In genomic region chr19:47510473-47511293, GRCm38 (mm10) we compare ENCODE assay signal across 8 mouse cellular contexts. TPM values are rescaled to one million over a fixed set of nuclear protein-coding genes. Genes with fewer than 3 reads are reported as not detected.
A peak's percentile ranks its signal among the peaks of the same experiment; 100 is the strongest.
DNase-seq lines count a peak whose midpoint lies in the region; ATAC-seq and TF ChIP-seq lines count a peak whose summit lies in the region.

No protein-coding gene starts in this region.

- TF ChIP-seq EP300 in heart, postnatal 0 days (IDR thresholded peaks at IDR 0.05; ENCODE audit: low read depth): peak; percentile 78

- H3K27me3 ChIP-seq in embryonic facial prominence, embryonic 10.5 days (replicated peaks; ENCODE audit: low read depth, poor library complexity, severe bottlenecking): no peaks in the 10 kb centered on the region
- no peaks in the 10 kb centered on the region for H3K27me3 ChIP-seq in heart, postnatal 0 days (ENCODE audit: control insufficient read depth, insufficient read depth, low read length)
- H3K27me3 ChIP-seq in limb, embryonic 11.5 days (ENCODE audit: control insufficient read depth, insufficient read depth, low read length): no peaks in the 10 kb centered on the region
- no peaks in the 10 kb centered on the region for H3K27me3 ChIP-seq in midbrain, embryonic 10.5 days (ENCODE audit: low read depth, poor library complexity, severe bottlenecking)

- H3K9ac ChIP-seq in heart, postnatal 0 days (replicated peaks; ENCODE audit: low read depth, low read length): no peak overlapping the region
- no peak overlapping the region for H3K9ac ChIP-seq in limb, embryonic 11.5 days (ENCODE audit: low read length)

- H3K27ac ChIP-seq in embryonic facial prominence, embryonic 10.5 days (replicated peaks): peak overlapping the region; percentile 80
- peak overlapping the region; percentile 86 for H3K27ac ChIP-seq in heart, postnatal 0 days (ENCODE audit: low read depth)
- 0 out of 2 replicates have a peak overlapping the region, but pooled peaks have one; percentile 52 for H3K27ac ChIP-seq in limb, embryonic 11.5 days (replicated peaks; ENCODE audit: low read depth, low read length)
- peak overlapping the region; percentile 69 for H3K27ac ChIP-seq in midbrain, embryonic 10.5 days (replicated peaks)

- TF ChIP-seq CTCF in heart, postnatal 0 days (IDR thresholded peaks at IDR 0.05; ENCODE audit: low read depth): no peak

- 26% methylated on average over 25 of the region's 25 CpGs for WGBS in embryonic facial prominence, embryonic 10.5 days
- 39% methylated on average over 25 of the region's 25 CpGs for whole genome bisulfite sequencing in heart, postnatal 0 days
- WGBS in limb, embryonic 11.5 days: 69% methylated on average over 25 of the region's 25 CpGs
- 38% methylated on average over 25 of the region's 25 CpGs for WGBS in midbrain, embryonic 10.5 days

- H3K4me2 ChIP-seq in heart, postnatal 0 days (ENCODE audit: low read depth, low read length): peak overlapping the region; percentile 37
- H3K4me2 ChIP-seq in limb, embryonic 11.5 days (ENCODE audit: low read depth, severe bottlenecking): no peak overlapping the region

- H3K4me3 ChIP-seq in embryonic facial prominence, embryonic 10.5 days: peak overlapping the region; percentile 27; the same call in 1 of the 2 replicates
- H3K4me3 ChIP-seq in heart, postnatal 0 days (ENCODE audit: low read depth, low read length): no peak overlapping the region
- no peak overlapping the region for H3K4me3 ChIP-seq in limb, embryonic 11.5 days (ENCODE audit: low read depth, low read length)
- peak overlapping the region; percentile 2; the same call in 1 of the 2 replicates for H3K4me3 ChIP-seq in midbrain, embryonic 10.5 days

- peaks cover 61% of the 10 kb centered on the region for H3K36me3 ChIP-seq in embryonic facial prominence, embryonic 10.5 days (replicated peaks)
- H3K36me3 ChIP-seq in heart, postnatal 0 days (replicated peaks; ENCODE audit: control insufficient read depth, insufficient read depth, low read length): 0 out of 2 replicates have a peak, but pooled peaks cover 7% of the 10 kb centered on the region
- H3K36me3 ChIP-seq in limb, embryonic 11.5 days (ENCODE audit: control insufficient read depth, insufficient read depth, low read length): peaks cover 7% of the 10 kb centered on the region; the same call in 1 of the 2 replicates
- H3K36me3 ChIP-seq in midbrain, embryonic 10.5 days: peaks cover 51% of the 10 kb centered on the region

- no peaks in the 10 kb centered on the region for H3K9me3 ChIP-seq in embryonic facial prominence, embryonic 10.5 days
- H3K9me3 ChIP-seq in heart, postnatal 0 days (replicated peaks; ENCODE audit: control insufficient read depth, low read length): no peaks in the 10 kb centered on the region
- no peaks in the 10 kb centered on the region for H3K9me3 ChIP-seq in limb, embryonic 11.5 days (ENCODE audit: control insufficient read depth, low read length)
- no peaks in the 10 kb centered on the region for H3K9me3 ChIP-seq in midbrain, embryonic 10.5 days (replicated peaks)

- H3K4me1 ChIP-seq in embryonic facial prominence, embryonic 10.5 days: peaks cover 48% of the 10 kb centered on the region
- H3K4me1 ChIP-seq in heart, postnatal 0 days (ENCODE audit: control insufficient read depth, insufficient read depth): peaks cover 40% of the 10 kb centered on the region
- H3K4me1 ChIP-seq in limb, embryonic 11.5 days (ENCODE audit: control insufficient read depth, insufficient read depth, low read length): no peaks in the 10 kb centered on the region
- peaks cover 31% of the 10 kb centered on the region for H3K4me1 ChIP-seq in midbrain, embryonic 10.5 days

- peak; percentile 58 for DNase-seq in Muller cell, postnatal 12 days (ENCODE audit: inconsistent ontology term)
- peak; percentile 52 for DNase-seq in embryonic facial prominence, embryonic 10.5 days (ENCODE audit: low spot score)
- peak; percentile 51 for DNase-seq in heart, postnatal 0 days (ENCODE audit: low spot score)
- no peak for DNase-seq in limb, embryonic 11.5 days (ENCODE audit: low spot score)
- peak; percentile 39 for DNase-seq in midbrain, embryonic 10.5 days (ENCODE audit: low spot score)
- peak; percentile 72 for DNase-seq in thymus, postnatal 4 days
- DNase-seq in right cerebral cortex, postnatal 14 days: no peak
- DNase-seq in MN1 (ENCODE audit: low spot score): no peak

- ATAC-seq in heart, postnatal 0 days (ENCODE audit: insufficient read depth, low read depth): peak; percentile 31
- no peak for ATAC-seq in limb, embryonic 11.5 days (ENCODE audit: insufficient number of reproducible peaks, low FRiP score, low TSS enrichment, low read depth)

RNA-seq across cellular contexts. Expression of gene Stn1, which starts 26.6 kb away (rescaled TPM):
- polyA plus RNA-seq in embryonic facial prominence, embryonic 10.5 days (2016; fragmentation: Nextera tagmentation; extraction: Ambion mirVana): 68.3 and 70.6 TPM in 2 replicates
- 26.1 and 71.6 TPM in 2 replicates for total RNA-seq in heart, postnatal 0 days (2014; rRNA removed; ENCODE audit: low replicate concordance)
- polyA plus RNA-seq in heart, postnatal 0 days (2015; fragmentation: Nextera tagmentation; extraction: Ambion mirVana): 20.1 and 21.6 TPM in 2 replicates
- polyA plus RNA-seq in limb, embryonic 11.5 days (2014; fragmentation: Nextera tagmentation; extraction: Ambion mirVana): 60.5 and 60.6 TPM in 2 replicates
- polyA plus RNA-seq in midbrain, embryonic 10.5 days (2016; fragmentation: Nextera tagmentation; extraction: Ambion mirVana): 52.5 and 63.4 TPM in 2 replicates

RNA-seq across cellular contexts. Expression of gene Sh3pxd2a, which starts 46.5 kb away (rescaled TPM):
- 2.6 and 2.9 TPM in 2 replicates for polyA plus RNA-seq in embryonic facial prominence, embryonic 10.5 days (2016; fragmentation: Nextera tagmentation; extraction: Ambion mirVana)
- total RNA-seq in heart, postnatal 0 days (2014; rRNA removed; ENCODE audit: low replicate concordance): 45.0 and 47.2 TPM in 2 replicates
- 2.9 and 3.4 TPM in 2 replicates for polyA plus RNA-seq in heart, postnatal 0 days (2015; fragmentation: Nextera tagmentation; extraction: Ambion mirVana)
- 8.9 and 10.4 TPM in 2 replicates for polyA plus RNA-seq in limb, embryonic 11.5 days (2014; fragmentation: Nextera tagmentation; extraction: Ambion mirVana)
- 1.7 TPM in 2 replicates for polyA plus RNA-seq in midbrain, embryonic 10.5 days (2016; fragmentation: Nextera tagmentation; extraction: Ambion mirVana)

Comparison
In these comparisons a context has a peak if more than half of its experiments do, and no peak if none do; other contexts are left out.
1. DNase-seq: peak in Muller cell, postnatal 12 days (single experiment), embryonic facial prominence, embryonic 10.5 days (single experiment), heart, postnatal 0 days (single experiment), midbrain, embryonic 10.5 days (single experiment) and thymus, postnatal 4 days (single experiment); none in limb, embryonic 11.5 days (single experiment), right cerebral cortex, postnatal 14 days (single experiment) and MN1 (single experiment).
2. H3K4me3 ChIP-seq: peak in embryonic facial prominence, embryonic 10.5 days (single experiment) and midbrain, embryonic 10.5 days (single experiment); none in heart, postnatal 0 days (single experiment) and limb, embryonic 11.5 days (single experiment).
3. Peak in every context shown above with its lines, with median percentiles within 50 percentile points of each other: H3K27ac ChIP-seq.